Mouse (Mus musculus) frontal cortex, postnatal 14 days (tissue): ENCODE measurements around the gene Lsm6.

Experiments used
- DNase-seq, 2 experiments: peaks; one replicate each; pipeline ENCODE4 v3.0.0; 2022; ENCODE audit warnings: low spot score in 2 of 2

The Lsm6 gene

DNA sequence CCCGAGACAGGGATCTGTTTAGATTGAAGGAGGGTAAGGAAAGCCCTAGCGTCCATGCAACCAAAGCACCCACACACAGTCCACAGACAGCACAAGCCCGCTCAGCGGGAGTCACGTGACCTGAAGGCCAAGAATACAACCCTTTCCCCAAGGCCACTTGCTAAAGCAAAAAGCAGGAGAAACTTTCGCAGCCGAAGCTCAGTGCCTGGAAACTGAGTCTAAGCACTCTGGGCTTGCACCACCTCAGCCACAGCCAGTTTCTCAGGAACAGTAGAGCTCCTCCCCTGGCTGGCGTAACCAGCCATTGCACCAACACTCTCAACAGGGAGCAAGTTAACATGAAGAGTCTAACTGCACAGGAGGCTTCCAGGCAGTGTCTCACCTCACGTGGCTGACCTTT, 13.7 kb downstream of the Lsm6 start:
- DNase-seq, result no peak

DNA sequence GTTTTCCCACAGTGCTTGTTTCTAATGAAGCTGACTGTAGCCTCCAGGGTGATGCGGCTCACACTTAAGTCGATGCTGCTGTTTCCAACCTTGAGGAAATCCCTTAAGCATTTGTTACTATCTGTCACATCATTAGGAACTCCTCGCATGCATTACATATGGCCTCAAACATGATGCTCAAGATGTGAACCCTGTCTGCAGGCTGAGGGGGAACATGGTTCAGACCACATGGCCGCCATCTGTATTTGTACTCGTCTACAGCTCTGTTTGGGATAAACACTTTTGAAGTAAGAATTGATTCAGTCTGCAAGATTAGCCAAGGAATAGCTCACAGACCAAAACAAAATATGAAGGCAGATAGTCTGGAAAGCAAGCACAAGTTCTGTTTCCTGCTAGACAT, 14.9 kb downstream of the Lsm6 start:
- no peak for DNase-seq

DNA sequence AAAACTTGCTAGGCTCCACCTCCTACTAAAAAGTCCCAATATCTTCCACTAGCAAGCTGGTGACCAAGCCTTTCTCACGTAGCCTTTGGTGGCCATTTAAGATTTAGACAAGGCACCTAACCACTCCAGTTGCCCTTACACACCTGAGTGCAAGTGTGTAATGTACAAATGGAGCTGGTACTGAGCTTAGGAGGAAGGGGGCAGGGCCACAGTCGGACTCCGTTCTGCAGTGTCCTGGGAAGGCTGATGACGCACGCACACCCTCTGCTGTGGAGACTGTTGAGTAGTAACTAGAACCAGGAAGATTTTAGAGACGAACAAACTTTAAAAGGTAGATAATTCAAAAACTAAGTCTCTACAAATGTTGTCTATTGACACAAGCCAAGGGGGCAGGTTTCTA, 19.7 kb downstream of the Lsm6 start:
- DNase-seq, result no peak

DNA sequence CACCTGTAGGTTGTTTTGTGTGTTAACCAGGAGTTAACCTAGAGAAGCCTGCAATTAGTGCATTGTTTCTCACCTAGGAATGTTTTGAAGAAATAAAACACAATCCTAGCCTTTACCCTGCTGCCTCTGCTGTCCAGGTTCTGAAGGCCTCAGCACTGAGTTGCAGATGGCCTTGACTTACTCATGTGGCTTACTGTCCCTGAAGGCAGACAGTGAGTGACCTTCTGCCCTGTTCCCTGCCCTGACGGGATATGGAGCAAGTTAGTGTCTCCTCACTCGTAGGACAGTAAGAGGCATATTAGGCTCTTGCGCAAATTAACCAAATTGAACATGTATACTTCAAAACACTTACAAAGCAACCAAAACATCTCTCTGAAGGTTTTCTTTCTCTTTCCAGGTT, 22.3 kb downstream of the Lsm6 start:
- no peak for DNase-seq

DNA sequence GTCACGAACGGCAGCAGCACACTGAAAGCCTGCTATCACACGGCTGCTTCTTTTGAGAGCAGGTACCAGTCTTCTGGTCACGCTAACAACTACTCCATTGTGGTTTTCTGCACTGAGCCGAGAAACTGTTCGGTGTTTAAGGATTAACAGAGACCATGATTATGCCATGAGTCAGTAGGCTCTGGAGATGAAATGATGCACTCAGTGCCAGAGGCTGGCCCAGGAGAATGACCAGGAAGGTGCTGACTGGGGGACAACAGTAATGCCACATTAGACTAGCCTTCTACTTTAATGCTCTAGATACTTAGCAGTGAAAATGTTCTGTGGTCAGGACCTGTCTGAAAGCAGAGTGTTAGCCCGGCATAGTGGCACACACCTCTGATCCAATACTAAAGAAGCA, 23.0 kb downstream of the Lsm6 start:
- DNase-seq, result no peak

DNA sequence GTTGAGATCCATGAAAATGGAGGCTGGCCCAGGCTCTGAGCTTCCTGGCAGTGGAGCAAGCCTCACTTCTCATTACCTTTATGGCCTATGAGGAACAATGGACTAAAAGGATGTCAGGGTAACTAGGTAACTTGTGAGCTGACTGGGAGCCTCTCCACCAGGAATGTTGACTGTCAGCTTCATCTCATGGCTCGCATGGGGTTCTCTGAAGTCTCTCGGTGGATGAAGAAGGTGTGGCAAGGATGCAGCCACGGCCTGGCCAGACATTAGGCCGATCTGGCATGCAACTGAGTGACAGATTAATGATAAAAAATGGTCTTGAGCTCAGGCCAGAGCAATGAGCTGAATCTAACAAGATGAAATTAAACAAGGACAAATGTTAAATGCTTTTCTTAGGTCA, 27.7 kb downstream of the Lsm6 start:
- DNase-seq, result no peak

DNA sequence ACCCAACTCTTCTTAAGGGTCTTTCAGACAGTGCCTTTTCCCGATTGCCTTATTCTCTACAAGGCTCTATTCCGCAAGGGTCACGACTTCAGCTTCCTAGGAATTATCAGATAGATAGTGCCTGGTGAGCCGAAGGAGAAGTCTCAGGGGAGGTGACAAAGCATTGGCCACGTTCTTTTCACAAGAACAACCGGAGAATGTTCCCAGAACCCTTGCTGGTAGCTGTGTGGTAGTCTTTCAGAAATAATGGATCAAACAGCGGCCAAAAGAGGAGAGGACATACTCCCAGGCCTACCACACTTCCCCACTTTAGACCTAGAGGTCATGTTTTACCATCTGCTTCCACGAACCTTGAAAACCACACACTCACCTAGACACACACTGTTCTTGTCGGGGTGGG, 44.1 kb downstream of the Lsm6 start:
- no peak for DNase-seq

DNA sequence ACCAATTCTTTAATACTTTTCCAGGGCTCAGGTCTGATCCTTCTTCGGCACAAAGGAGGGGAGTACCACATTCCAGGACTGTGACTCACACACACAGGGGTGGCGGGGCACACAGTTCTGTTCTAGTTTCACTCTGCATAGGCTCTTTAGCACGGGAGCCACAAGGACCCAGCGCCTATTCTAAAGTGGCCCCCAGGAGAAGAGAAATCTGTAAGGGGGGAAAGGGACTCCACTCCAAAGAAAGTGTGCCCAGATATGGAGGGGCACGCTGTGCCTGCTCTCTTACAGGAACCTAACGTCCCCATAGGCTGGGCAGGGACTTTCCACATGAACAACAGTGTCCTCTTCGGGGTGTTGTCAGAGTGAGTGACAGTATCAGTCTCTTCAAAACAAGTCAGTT, 49.7 kb downstream of the Lsm6 start:
- no peak for DNase-seq

DNA sequence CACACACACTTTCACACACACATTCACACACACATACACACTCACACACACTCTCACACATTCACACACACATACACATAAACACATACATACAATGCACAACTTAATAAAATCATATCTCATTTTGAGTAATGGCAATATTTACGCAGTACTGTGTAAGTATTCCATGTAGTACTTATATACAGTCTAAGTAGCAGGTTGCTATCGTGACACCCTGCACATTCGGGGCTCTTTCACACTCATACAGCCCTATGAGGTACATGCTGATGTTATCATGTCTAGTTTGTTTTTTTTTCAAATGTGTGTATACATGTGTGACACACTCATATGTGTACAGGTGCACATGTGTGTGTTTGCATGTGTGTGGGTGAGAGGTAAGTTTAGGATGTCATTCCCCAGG, 50.4 kb downstream of the Lsm6 start:
- DNase-seq, result no peak

DNA sequence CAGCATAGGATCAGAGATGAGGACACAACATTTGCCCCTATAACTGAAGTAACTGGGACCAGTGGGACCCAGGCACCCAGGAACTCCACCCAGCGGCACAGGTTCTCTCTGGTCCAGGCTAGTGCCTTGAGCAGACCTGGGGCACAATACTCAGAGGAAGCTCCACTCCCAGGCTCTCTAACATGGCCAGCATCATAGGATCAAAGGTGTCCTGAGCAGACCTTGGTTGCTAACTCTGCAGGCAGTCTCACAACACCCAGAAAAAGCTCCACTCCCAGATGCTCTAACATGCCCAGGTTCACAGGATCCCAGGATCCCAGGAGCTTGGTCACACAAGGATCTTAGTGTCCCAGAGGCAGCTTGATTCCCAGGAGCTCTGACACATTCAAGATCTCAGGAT, 55.4 kb downstream of the Lsm6 start:
- no peak for DNase-seq

DNA sequence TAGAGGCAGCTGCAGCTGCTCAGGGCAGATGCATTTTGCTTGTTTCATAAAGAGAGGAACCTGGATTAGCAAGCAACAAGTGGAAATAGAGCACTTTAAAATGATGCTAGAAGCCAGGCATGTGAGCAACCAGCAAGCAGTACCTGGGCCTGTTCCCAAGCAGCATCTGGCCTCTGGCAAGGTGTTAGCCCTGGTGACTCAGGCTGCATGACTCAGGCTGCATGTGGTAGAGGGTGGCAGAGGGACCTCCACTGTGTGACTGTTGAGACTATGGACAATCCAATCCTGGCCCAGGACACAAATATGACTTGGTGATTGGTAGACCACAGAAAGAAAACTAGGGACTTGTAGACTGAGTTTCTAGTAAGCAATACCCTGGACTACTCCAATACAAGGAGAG, 56.0 kb downstream of the Lsm6 start:
- DNase-seq, result no peak

DNA sequence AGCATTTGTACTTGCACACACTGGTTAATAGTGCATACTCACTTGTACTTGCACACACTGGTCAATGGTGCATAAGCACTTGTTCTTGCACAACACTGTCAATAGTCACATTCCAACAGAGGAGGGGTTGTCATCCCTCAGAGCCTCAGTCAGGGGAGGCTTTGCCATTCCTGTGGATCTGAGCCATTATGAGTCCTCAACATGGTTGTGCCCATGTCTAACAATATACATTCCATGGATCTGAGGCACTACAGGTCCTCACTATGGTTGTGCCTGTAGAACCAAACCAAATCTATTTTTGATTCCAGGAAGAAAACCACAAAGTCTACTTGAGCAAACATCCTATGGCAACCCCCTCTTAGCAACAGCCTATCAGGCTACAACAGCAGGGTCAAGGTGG, 61.8 kb downstream of the Lsm6 start:
- DNase-seq, result no peak

DNA sequence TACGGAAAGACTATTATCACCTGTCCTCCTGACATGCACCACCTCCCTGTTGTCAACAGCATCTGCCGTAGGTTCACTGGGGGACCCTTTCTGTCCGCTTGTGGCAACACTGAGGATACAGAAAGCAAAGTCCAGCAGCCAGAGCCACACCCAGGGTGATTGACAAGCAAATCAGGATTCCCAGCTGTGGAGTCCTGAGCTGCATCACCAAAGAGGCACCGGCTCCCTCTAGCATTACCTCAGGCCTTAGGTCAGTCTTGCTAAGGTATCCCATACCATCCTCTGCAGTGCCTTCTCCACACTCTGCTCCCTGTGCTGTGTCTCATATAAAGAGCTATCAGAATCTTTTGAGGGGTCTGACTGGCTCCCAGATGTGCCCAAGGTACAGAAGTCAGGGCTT, 66.0 kb downstream of the Lsm6 start:
- DNase-seq, result no peak
